Mouse (Mus musculus) midbrain, embryonic 13.5 days (tissue): Measurements from ENCODE around the gene Slc35c2. TPM values are rescaled to one million over a fixed set of nuclear protein-coding genes. Genes with fewer than 3 reads are reported as not detected.

Experiments
- ATAC-seq: fragments of 200-750 bp; cut with Nextera tagmentation; 2 replicates; pipeline ENCODE4 v1.8.0; 2017; ENCODE audit warnings: mild to moderate bottlenecking, moderate TSS enrichment, moderate library complexity
- H3K27ac ChIP-seq: fragments of 300-500 bp; sonication (generic); 2 replicates; pipeline ENCODE4 v1.5.1; 2015; ENCODE audit warnings: inconsistent platforms, mild to moderate bottlenecking, moderate library complexity
- H3K27me3 ChIP-seq: fragments of 300-500 bp; sonication (generic); 2 replicates; pipeline ENCODE4 v1.6.1; 2015; ENCODE audit warnings: mild to moderate bottlenecking, inconsistent platforms
- H3K36me3 ChIP-seq: fragments of 300-500 bp; sonication (generic); 2 replicates; pipeline ENCODE4 v1.6.1; 2015; ENCODE audit warnings: mild to moderate bottlenecking, inconsistent platforms
- H3K4me1 ChIP-seq: fragments of 300-500 bp; sonication (generic); replicated peaks from 2 replicates; pipeline ENCODE4 v1.6.1; 2015; ENCODE audit warnings: inconsistent platforms
- H3K4me2 ChIP-seq: fragments of 300-500 bp; sonication (generic); replicated peaks from 2 replicates; pipeline ENCODE4 v1.6.1; 2015; ENCODE audit warnings: moderate library complexity, mild to moderate bottlenecking, inconsistent platforms
- H3K4me3 ChIP-seq: fragments of 300-500 bp; sonication (generic); replicated peaks from 2 replicates; pipeline ENCODE4 v1.5.1; 2015; ENCODE audit warnings: mild to moderate bottlenecking, inconsistent platforms
- H3K9ac ChIP-seq: fragments of 300-500 bp; sonication (generic); replicated peaks from 2 replicates; pipeline ENCODE4 v1.6.1; 2015; ENCODE audit warnings: mild to moderate bottlenecking, inconsistent platforms
- H3K9me3 ChIP-seq: fragments of 300-500 bp; sonication (generic); 2 replicates; pipeline ENCODE4 v1.6.1; 2016; ENCODE audit warnings: mild to moderate bottlenecking, inconsistent platforms
- WGBS: fragments of 180-500 bp; shearing (Covaris S2); methylation state at CpG from one replicate; pipeline ENCODE4 v1.1.7; 2015; 5-methylcytosine and 5-hydroxymethylcytosine counted together
- polyA plus RNA-seq: library from polyadenylated mRNA; unstranded; fragments of >200 nt; fragmentation: Nextera tagmentation; extraction: Ambion mirVana; gene quantifications from 2 replicates; pipeline ENCODE4 v1.2.1, GENCODE M21; 2015

Slc35c2 gene
- polyA plus RNA-seq, 1 experiment from 2014 or later, result 73.8 TPM

GRCm38 (mm10) chr2:165270858-165271257, 16.8 kb downstream of the Slc35c2 start:
- Histone ChIP-seq H3K9me3 (no peaks in the 10 kb centered on the region), H3K4me2 (no peak overlapping the region), H3K4me3 (no peak overlapping the region), H3K9ac (no peak overlapping the region), H3K27me3 (peaks cover 5% of the 10 kb centered on the region; the same call in 1 of the 2 replicates), H3K4me1 (peaks cover 67% of the 10 kb centered on the region), H3K36me3 (no peaks in the 10 kb centered on the region), H3K27ac (peak overlapping the region; percentile 59)
- 47% methylated on average over 7 of the region's 7 CpGs for WGBS
- no peak for ATAC-seq

- H3K27ac ChIP-seq, result no peak overlapping the region; the same call in 1 of the 2 replicates
- peaks cover 50% of the 10 kb centered on the region for H3K4me1 ChIP-seq
- peaks cover 10% of the 10 kb centered on the region; the same call in 1 of the 2 replicates for H3K27me3 ChIP-seq
- no peaks in the 10 kb centered on the region for H3K36me3 ChIP-seq
- H3K9ac ChIP-seq, result peak overlapping the region; percentile 24; the same call in 1 of the 2 replicates
- H3K4me2 ChIP-seq, result peak overlapping the region; percentile 25
- no peak overlapping the region for H3K4me3 ChIP-seq
- 1% methylated on average over 12 of the region's 12 CpGs for WGBS
- no peaks in the 10 kb centered on the region for H3K9me3 ChIP-seq
- ATAC-seq, result no peak; the same call in 1 of the 2 replicates
Measured at GRCm38 (mm10) chr2:165266739-165267138, 20.9 kb downstream of the Slc35c2 start.

- Histone ChIP-seq H3K4me2 (no peak overlapping the region), H3K9ac (no peak overlapping the region), H3K27ac (no peak overlapping the region), H3K4me1 (peaks cover 35% of the 10 kb centered on the region), H3K9me3 (no peaks in the 10 kb centered on the region), H3K27me3 (peaks cover 19% of the 10 kb centered on the region), H3K4me3 (no peak overlapping the region), H3K36me3 (no peaks in the 10 kb centered on the region)
- 51% methylated on average over 7 of the region's 7 CpGs for WGBS
- 0 out of 2 replicates have a peak, but pooled peaks have one; percentile 35 for ATAC-seq
Measured at GRCm38 (mm10) chr2:165263861-165264260, 23.8 kb downstream of the Slc35c2 start.

GRCm38 (mm10) chr2:165262274-165262990, 25.2 kb downstream of the Slc35c2 start:
- peaks cover 16% of the 10 kb centered on the region for H3K27me3 ChIP-seq
- 67% methylated on average over 18 of the region's 18 CpGs for WGBS
- no peak overlapping the region for H3K4me3 ChIP-seq

GRCm38 (mm10) chr2:165259859-165260258, 27.8 kb downstream of the Slc35c2 start:
- Histone ChIP-seq H3K27ac (no peak overlapping the region), H3K4me2 (no peak overlapping the region), H3K9ac (no peak overlapping the region), H3K36me3 (no peaks in the 10 kb centered on the region), H3K9me3 (no peaks in the 10 kb centered on the region), H3K27me3 (peaks cover 27% of the 10 kb centered on the region), H3K4me1 (peaks cover 48% of the 10 kb centered on the region), H3K4me3 (no peak overlapping the region)
- 82% methylated on average over 8 of the region's 8 CpGs for WGBS
- no peak for ATAC-seq

More at GRCm38 (mm10) chr2:165262274-165262990, 25.2 kb downstream of the Slc35c2 start:
- no peaks in the 10 kb centered on the region for H3K9me3 ChIP-seq
- peaks cover 48% of the 10 kb centered on the region for H3K4me1 ChIP-seq
- no peak overlapping the region for H3K4me2 ChIP-seq
- H3K9ac ChIP-seq, result no peak overlapping the region
- no peak overlapping the region for H3K27ac ChIP-seq
- no peak for ATAC-seq
- H3K36me3 ChIP-seq, result no peaks in the 10 kb centered on the region

GRCm38 (mm10) chr2:165258321-165258720, 29.3 kb downstream of the Slc35c2 start:
- H3K27me3 ChIP-seq, result peaks cover 28% of the 10 kb centered on the region
- no peak for ATAC-seq
- no peaks in the 10 kb centered on the region for H3K9me3 ChIP-seq
- WGBS, result 81% methylated on average over 6 of the region's 6 CpGs
- H3K9ac ChIP-seq, result no peak overlapping the region
- H3K4me1 ChIP-seq, result peaks cover 51% of the 10 kb centered on the region
- no peak overlapping the region for H3K4me3 ChIP-seq
- no peak overlapping the region for H3K4me2 ChIP-seq
- H3K27ac ChIP-seq, result no peak overlapping the region
- H3K36me3 ChIP-seq, result no peaks in the 10 kb centered on the region

GRCm38 (mm10) chr2:165257151-165257834, 30.4 kb downstream of the Slc35c2 start:
- Histone ChIP-seq H3K4me3 (no peak overlapping the region), H3K4me2 (no peak overlapping the region), H3K27ac (peak overlapping the region; percentile 37; the same call in 1 of the 2 replicates), H3K9me3 (no peaks in the 10 kb centered on the region), H3K9ac (no peak overlapping the region; the same call in 1 of the 2 replicates), H3K27me3 (peaks cover 37% of the 10 kb centered on the region), H3K36me3 (no peaks in the 10 kb centered on the region), H3K4me1 (peaks cover 58% of the 10 kb centered on the region)
- 30% methylated on average over 11 of the region's 11 CpGs for WGBS
- ATAC-seq, result no peak

DNA sequence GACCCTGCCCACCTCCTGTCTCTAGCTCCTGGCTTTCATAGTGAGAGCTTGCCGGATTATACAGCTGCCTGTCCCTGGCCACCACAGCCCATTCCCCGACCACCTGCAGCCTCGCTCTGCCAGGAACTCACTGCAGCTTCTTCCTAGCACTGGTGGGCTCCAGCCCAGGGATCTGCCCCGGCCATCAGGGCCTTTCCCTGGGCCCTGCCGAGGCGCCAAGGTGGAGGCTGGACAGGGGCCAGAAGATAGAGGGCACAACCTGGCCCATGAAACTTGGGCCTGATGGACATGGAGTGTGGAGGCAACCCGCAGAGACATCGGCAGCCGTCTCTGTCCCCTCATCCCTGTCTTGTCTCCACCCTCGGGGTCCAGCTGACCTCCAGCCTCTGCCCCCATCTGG, 31.5 kb downstream of the Slc35c2 start:
- ATAC-seq, result no peak
- Histone ChIP-seq H3K4me2 (no peak overlapping the region), H3K36me3 (no peaks in the 10 kb centered on the region), H3K9me3 (no peaks in the 10 kb centered on the region), H3K4me1 (peaks cover 58% of the 10 kb centered on the region), H3K9ac (no peak overlapping the region), H3K4me3 (no peak overlapping the region), H3K27me3 (peaks cover 39% of the 10 kb centered on the region), H3K27ac (no peak overlapping the region)
- 67% methylated on average over 10 of the region's 10 CpGs for WGBS

- peak overlapping the region; percentile 64 for H3K27ac ChIP-seq
- peak overlapping the region; percentile 19 for H3K4me2 ChIP-seq
- H3K4me1 ChIP-seq, result peaks cover 64% of the 10 kb centered on the region
- WGBS, result 3% methylated on average over 10 of the region's 10 CpGs
- H3K27me3 ChIP-seq, result peaks cover 34% of the 10 kb centered on the region
- H3K4me3 ChIP-seq, result no peak overlapping the region
- H3K36me3 ChIP-seq, result no peaks in the 10 kb centered on the region
- no peaks in the 10 kb centered on the region for H3K9me3 ChIP-seq
- ATAC-seq, result peak; percentile 86
- H3K9ac ChIP-seq, result peak overlapping the region; percentile 45
Measured at GRCm38 (mm10) chr2:165253867-165254266, 33.8 kb downstream of the Slc35c2 start.

DNA sequence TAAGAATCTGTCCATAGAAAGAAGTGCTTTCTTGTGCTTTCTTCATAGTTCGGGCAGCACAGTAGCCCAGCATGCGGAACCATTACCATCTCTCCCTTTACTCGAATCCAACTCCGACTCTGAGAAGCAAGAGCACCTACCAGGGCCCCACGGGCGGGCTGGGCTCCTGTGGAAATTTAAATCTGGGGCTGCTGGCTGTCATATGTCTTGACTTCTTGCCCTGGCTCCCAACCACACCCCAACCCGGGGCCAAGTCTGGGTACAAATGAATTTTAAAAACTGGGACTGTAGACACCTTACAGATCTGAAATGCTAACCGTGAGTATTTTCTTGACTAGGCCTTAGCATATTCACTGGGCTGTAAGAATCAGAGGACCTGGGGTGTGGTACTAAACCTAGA, 34.4 kb downstream of the Slc35c2 start:
- Histone ChIP-seq H3K9ac (no peak overlapping the region), H3K4me1 (peaks cover 58% of the 10 kb centered on the region), H3K4me3 (no peak overlapping the region), H3K36me3 (no peaks in the 10 kb centered on the region), H3K4me2 (no peak overlapping the region), H3K27ac (no peak overlapping the region), H3K9me3 (no peaks in the 10 kb centered on the region), H3K27me3 (peaks cover 34% of the 10 kb centered on the region)
- ATAC-seq, result no peak
- WGBS, result 80% methylated on average over 8 of the region's 8 CpGs

DNA sequence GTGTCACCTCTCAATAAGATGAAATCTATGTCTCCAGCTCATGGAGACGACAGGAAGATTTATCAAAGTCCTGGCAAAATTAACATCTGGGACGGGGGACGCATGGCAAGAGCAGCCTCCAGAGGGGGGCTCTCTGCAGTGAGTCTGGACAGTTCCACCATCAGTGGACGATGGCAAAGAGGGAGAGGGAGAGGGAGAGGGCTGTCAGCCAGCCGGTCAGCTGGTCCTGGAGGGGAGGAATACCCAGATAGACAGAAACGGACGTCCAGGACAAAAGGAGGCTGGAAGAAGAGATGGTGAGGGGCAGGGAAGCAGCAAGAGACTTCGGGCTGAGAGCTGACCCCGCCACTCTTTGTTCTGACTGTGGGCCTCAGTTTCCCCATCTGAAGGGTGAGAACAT, 34.9 kb downstream of the Slc35c2 start:
- Histone ChIP-seq H3K4me3 (no peak overlapping the region), H3K4me1 (peaks cover 53% of the 10 kb centered on the region), H3K4me2 (no peak overlapping the region), H3K27me3 (peaks cover 34% of the 10 kb centered on the region), H3K36me3 (no peaks in the 10 kb centered on the region), H3K9ac (no peak overlapping the region), H3K27ac (no peak overlapping the region), H3K9me3 (no peaks in the 10 kb centered on the region)
- 50% methylated on average over 9 of the region's 9 CpGs for WGBS
- no peak for ATAC-seq

DNA sequence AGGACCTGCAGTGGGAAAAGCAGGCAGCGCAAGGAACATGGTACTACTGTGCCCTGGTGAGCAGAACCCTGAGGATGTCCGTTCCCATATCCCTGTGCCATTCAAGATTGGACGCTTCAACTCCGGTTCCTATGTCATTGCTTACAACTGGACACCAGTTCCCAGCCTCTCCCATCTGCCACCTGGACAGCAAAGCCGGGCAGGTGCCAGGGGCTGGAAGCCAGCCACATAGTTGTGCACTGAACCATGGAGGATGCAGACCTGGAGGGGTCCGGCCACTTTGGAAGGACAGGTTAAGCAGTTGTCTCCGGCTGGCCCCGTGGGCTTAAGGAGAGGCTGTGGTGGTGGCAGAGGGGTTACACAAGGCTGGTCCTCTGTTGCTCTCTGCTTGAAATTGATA, 35.3 kb downstream of the Slc35c2 start:
- no peak for ATAC-seq
- peaks cover 35% of the 10 kb centered on the region for H3K27me3 ChIP-seq
- H3K9ac ChIP-seq, result no peak overlapping the region
- H3K4me1 ChIP-seq, result peaks cover 49% of the 10 kb centered on the region
- H3K4me3 ChIP-seq, result no peak overlapping the region
- no peak overlapping the region for H3K27ac ChIP-seq
- 78% methylated on average over 8 of the region's 8 CpGs for WGBS
- H3K9me3 ChIP-seq, result no peaks in the 10 kb centered on the region
- H3K36me3 ChIP-seq, result no peaks in the 10 kb centered on the region
- no peak overlapping the region for H3K4me2 ChIP-seq
